Mouse (Mus musculus) lung, adult 2 months (tissue): ENCODE measurements at regions not wholly inside any gene's neighbourhood (a gene's known extent, or its start where the extent isn't known, plus 50 kb on each side); places are given as distances from the start of the nearest gene placed in this dataset.

Experiments used
- DNase-seq: peaks from one replicate; pipeline ENCODE4 v3.0.0; 2022
- H3K4me1 ChIP-seq: fragments of 200-500 bp; 2 replicates; pipeline ENCODE4 v1.6.1; 2011; ENCODE audit warnings: low read length; ENCODE audit not compliant: control insufficient read depth, insufficient read depth
- H3K4me3 ChIP-seq: fragments of 200-500 bp; replicated peaks from 2 replicates; pipeline ENCODE3; 2011; ENCODE audit warnings: low read depth, mild to moderate bottlenecking, control low read depth, low read length; ENCODE audit errors: extremely low read depth
- CTCF ChIP-seq: fragments of 200-500 bp; IDR thresholded peaks from 2 replicates; pipeline ENCODE4 v1.5.1; 2011; ENCODE audit warnings: mild to moderate bottlenecking, low read length, control low read depth; ENCODE audit not compliant: insufficient read depth
- POLR2A ChIP-seq: fragments of 200-500 bp; IDR thresholded peaks from 2 replicates; pipeline ENCODE4 v1.6.1; 2011; ENCODE audit warnings: low read depth, mild to moderate bottlenecking, control low read depth, low read length, borderline replicate concordance; ENCODE audit errors: extremely low read depth
- WGBS: fragments of 180-500 bp; shearing (Covaris S2); methylation state at CpG from one replicate; pipeline ENCODE4 v1.1.7; 2018; 5-methylcytosine and 5-hydroxymethylcytosine counted together

DNA sequence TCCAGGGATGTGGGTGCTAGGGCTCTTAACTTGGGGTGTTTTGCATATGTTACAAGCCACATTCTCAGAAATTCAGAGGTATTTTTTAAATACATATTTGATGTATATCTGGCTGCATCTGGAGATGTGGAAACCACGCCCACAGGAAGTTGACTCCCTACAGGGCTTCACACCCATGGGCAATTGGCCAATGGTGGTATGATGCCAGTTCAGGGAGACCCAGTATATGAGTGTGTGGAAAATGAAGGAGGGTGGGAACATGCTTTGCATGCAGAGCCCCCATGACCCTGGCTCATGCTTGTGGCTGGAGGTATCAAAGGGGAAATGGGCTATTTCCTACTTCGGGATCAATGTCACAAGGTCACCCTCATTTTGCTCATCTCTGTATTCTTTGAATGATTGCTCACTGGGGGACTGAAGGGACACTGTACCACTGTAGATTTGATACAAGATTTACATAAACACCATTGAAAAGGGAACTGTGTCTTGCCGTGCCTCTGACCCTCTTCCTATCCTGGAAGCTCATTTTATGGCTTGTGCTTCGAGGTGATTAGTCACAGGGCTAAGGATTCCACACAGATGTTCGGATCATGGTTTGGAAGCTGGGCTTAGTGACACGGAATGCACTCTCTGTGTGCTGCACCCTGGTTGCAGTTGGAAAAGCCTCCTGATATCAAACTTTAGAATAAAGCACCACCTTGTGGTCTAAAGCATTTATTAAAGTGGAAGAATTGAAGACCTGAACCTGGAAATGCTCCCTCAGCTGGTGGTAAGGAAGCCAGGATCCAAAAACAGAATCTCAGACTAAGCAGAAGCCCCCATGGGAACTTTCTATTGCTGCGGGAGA lies 56.8 kb upstream of the Edn1 start:
- 30% methylated on average over 7 of the region's 7 CpGs for WGBS
- TF ChIP-seq POLR2A, result no peak
- 0 out of 2 replicates have a peak, but pooled peaks have one; percentile 9 for TF ChIP-seq CTCF
- no peak overlapping the region for H3K4me3 ChIP-seq
- H3K4me1 ChIP-seq, result peaks cover 3% of the 10 kb centered on the region
- DNase-seq, result no peak

DNA sequence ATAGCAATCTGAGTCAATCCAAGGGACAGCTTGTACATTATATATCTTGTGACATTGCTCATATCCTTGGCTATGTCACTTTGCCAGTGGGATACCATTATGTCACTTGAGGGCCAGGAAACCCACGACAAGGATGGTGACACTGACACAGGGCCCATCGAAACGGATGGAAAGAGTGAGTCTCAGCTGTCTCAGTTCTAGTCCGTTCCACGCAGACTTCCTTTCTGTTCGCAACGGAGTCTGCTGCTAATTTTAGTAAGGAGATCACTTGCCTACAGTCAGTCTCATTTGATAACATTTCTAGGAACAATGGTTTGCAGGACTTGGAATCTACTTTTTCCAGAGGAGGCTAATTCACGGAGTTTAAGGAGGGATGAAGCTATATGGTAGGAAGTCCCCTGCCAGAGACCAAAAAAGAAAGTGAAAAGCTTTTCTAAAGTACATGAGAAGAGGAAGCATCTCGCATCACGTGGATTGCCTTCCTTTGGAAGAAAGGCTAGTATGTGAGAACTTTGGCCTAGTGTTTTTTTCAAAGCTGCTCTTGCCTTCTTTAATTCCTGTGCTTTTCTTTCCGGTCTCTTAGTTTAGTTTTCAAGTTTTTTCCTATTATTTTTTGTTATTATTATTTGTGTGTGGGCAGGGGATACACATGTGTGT lies 55.4 kb upstream of the Edn1 start:
- Histone ChIP-seq H3K4me1 (peaks cover 3% of the 10 kb centered on the region), H3K4me3 (no peak overlapping the region)
- 50% methylated on average over 11 of the region's 11 CpGs for WGBS
- DNase-seq, result no peak
- TF ChIP-seq CTCF, result no peak
- TF ChIP-seq POLR2A, result no peak
